In genomic region chr7:132884031-132884430, GRCm38 (mm10) we compare ENCODE assay signal across 14 mouse cellular contexts. TPM values are rescaled to one million over a fixed set of nuclear protein-coding genes. Genes with fewer than 3 reads are reported as not detected.
DNase-seq lines count a peak whose midpoint lies in the region; ATAC-seq and TF ChIP-seq lines count a peak whose summit lies in the region.
"Had no signal": no experiment of that assay in that cellular context is flagged by ENCODE, and none has a peak within 500 bp of the region (broad histone marks: within the 10 kb centered on the region; RNA-seq: fewer than 3 reads in every experiment).

No protein-coding gene starts in this region.

- no peak for ATAC-seq in heart, embryonic 11.5 days (replicated peaks; ENCODE audit: insufficient number of reproducible peaks, low FRiP score, low TSS enrichment)

- no peak for TF ChIP-seq POLR2A in liver, adult 2 months (IDR thresholded peaks at IDR 0.05; ENCODE audit: extremely low read depth, insufficient read depth, low read length)

- H3K4me3 ChIP-seq in heart, embryonic 11.5 days (ENCODE audit: low read depth, low read length): no peak overlapping the region
- no peak overlapping the region for H3K4me3 ChIP-seq in liver, adult 2 months (ENCODE audit: insufficient read depth, low read depth, low read length)
- H3K4me3 ChIP-seq: embryonic facial prominence, embryonic 15.5 days; heart, embryonic 13.5 days; hindbrain, embryonic 15.5 days; limb, embryonic 10.5 days; stomach, embryonic 15.5 days had no signal

- H3K27ac ChIP-seq in heart, embryonic 11.5 days (ENCODE audit: low read depth, low read length): no peak overlapping the region
- H3K27ac ChIP-seq in liver, adult 2 months (replicated peaks; ENCODE audit: insufficient read depth, low read depth, low read length): no peak overlapping the region
- H3K27ac ChIP-seq: embryonic facial prominence, embryonic 15.5 days; heart, embryonic 13.5 days; hindbrain, embryonic 15.5 days; limb, embryonic 10.5 days; stomach, embryonic 15.5 days had no signal

- WGBS in heart, embryonic 11.5 days (ENCODE audit: insufficient replicate concordance): 88% methylated on average over 7 of the region's 7 CpGs
- whole genome bisulfite sequencing in liver, adult 2 months: 94% methylated on average over 7 of the region's 7 CpGs

- H3K36me3 ChIP-seq in heart, embryonic 11.5 days (ENCODE audit: control insufficient read depth, insufficient read depth, low read length): peaks cover 32% of the 10 kb centered on the region
- H3K36me3 ChIP-seq in liver, adult 2 months (ENCODE audit: control insufficient read depth, insufficient read depth, low read length): peaks cover 41% of the 10 kb centered on the region

- H3K9me3 ChIP-seq in heart, embryonic 11.5 days (replicated peaks; ENCODE audit: control insufficient read depth, low read length): no peaks in the 10 kb centered on the region
- H3K9me3 ChIP-seq: embryonic facial prominence, embryonic 15.5 days; heart, embryonic 13.5 days; hindbrain, embryonic 15.5 days; limb, embryonic 10.5 days; stomach, embryonic 15.5 days had no signal

- no peaks in the 10 kb centered on the region for H3K27me3 ChIP-seq in heart, embryonic 11.5 days (ENCODE audit: control insufficient read depth, insufficient read depth, low read length)
- H3K27me3 ChIP-seq in liver, adult 2 months (ENCODE audit: control insufficient read depth, insufficient read depth, low read length): no peaks in the 10 kb centered on the region
- H3K27me3 ChIP-seq: embryonic facial prominence, embryonic 15.5 days; heart, embryonic 13.5 days; hindbrain, embryonic 15.5 days; stomach, embryonic 15.5 days had no signal

- DNase-seq in heart, adult 11 months: peak; percentile 43
- DNase-seq in liver, adult 2 months (ENCODE audit: extremely low read depth, low read depth, low spot score): no peak
- DNase-seq in liver: no peak
- peak; percentile 26 for DNase-seq in R1 (ENCODE audit: low read depth, low spot score)
- DNase-seq in cerebellum, postnatal 36 days: peak; percentile 34
- DNase-seq in natural killer cell, adult 2 months (ENCODE audit: low spot score in 2 of 2): no peak
- DNase-seq: kidney, postnatal 10 days; lung, postnatal 4 days had no signal

- H3K4me2 ChIP-seq in heart, embryonic 11.5 days: no peak overlapping the region
- H3K4me2 ChIP-seq: embryonic facial prominence, embryonic 15.5 days; heart, embryonic 13.5 days; hindbrain, embryonic 15.5 days; stomach, embryonic 15.5 days had no signal

- H3K9ac ChIP-seq in heart, embryonic 11.5 days (ENCODE audit: low read depth, low read length): no peak overlapping the region
- H3K9ac ChIP-seq in liver, adult 2 months (ENCODE audit: low read depth, low read length): no peak overlapping the region
- H3K9ac ChIP-seq: embryonic facial prominence, embryonic 15.5 days; heart, embryonic 13.5 days; hindbrain, embryonic 15.5 days; stomach, embryonic 15.5 days had no signal

- TF ChIP-seq CTCF in liver, adult 2 months (IDR thresholded peaks at IDR 0.05; ENCODE audit: low read depth, low read length): peak; percentile 39

- no peaks in the 10 kb centered on the region for H3K79me2 ChIP-seq in liver, adult 2 months (ENCODE audit: control insufficient read depth, insufficient read depth, low read length)

- no peaks in the 10 kb centered on the region for H3K4me1 ChIP-seq in heart, embryonic 11.5 days (ENCODE audit: control insufficient read depth, insufficient read depth, low read length)
- peaks cover 4% of the 10 kb centered on the region for H3K4me1 ChIP-seq in liver, adult 2 months (ENCODE audit: control insufficient read depth, insufficient read depth, low read length)
- H3K4me1 ChIP-seq: embryonic facial prominence, embryonic 15.5 days; hindbrain, embryonic 15.5 days; limb, embryonic 10.5 days; stomach, embryonic 15.5 days had no signal

RNA-seq across cellular contexts. Expression of gene Abraxas2, which starts 25.0 kb away (rescaled TPM):
- polyA plus RNA-seq in heart, embryonic 11.5 days (2014; fragmentation: Nextera tagmentation; extraction: Ambion mirVana): 31.5 and 35.2 TPM in 2 replicates
- 23.7 and 26.0 TPM in 2 replicates for total RNA-seq in liver, adult 2 months (2014; rRNA removed)
- 7.9 and 8.5 TPM in 2 replicates for polyA plus RNA-seq in liver, adult 2 months (2012; rRNA removed)

RNA-seq across cellular contexts. Expression of gene Eef1akmt2, which starts 31.6 kb away (rescaled TPM):
- 43.7 and 44.4 TPM in 2 replicates for polyA plus RNA-seq in heart, embryonic 11.5 days (2014; fragmentation: Nextera tagmentation; extraction: Ambion mirVana)
- 16.4 and 21.8 TPM in 2 replicates for total RNA-seq in liver, adult 2 months (2014; rRNA removed)
- 3.4 and 5.4 TPM in 2 replicates for polyA plus RNA-seq in liver, adult 2 months (2012; rRNA removed)

RNA-seq across cellular contexts. Expression of gene Zranb1, which starts 46.9 kb away (rescaled TPM):
- 9.7 and 10.6 TPM in 2 replicates for polyA plus RNA-seq in heart, embryonic 11.5 days (2014; fragmentation: Nextera tagmentation; extraction: Ambion mirVana)
- total RNA-seq in liver, adult 2 months (2014; rRNA removed): 41.1 and 42.4 TPM in 2 replicates
- polyA plus RNA-seq in liver, adult 2 months (2012; rRNA removed): 8.1 and 9.8 TPM in 2 replicates

Comparison
In these comparisons a context has a peak if more than half of its experiments do, and no peak if none do; other contexts are left out.
1. DNase-seq: peak in heart, adult 11 months (single experiment), R1 (single experiment) and cerebellum, postnatal 36 days (2 of 2); none in liver, adult 2 months (single experiment), liver (single experiment) and natural killer cell, adult 2 months (0 of 2).